Mouse (Mus musculus): ENCODE results near the gene Plxnb1. TPM values are rescaled to one million over a fixed set of nuclear protein-coding genes. Genes with fewer than 3 reads are reported as not detected.

Plxnb1 gene
- polyA plus RNA-seq, 1 experiment from 2014 or later = 15.8 TPM

- no peak overlapping the region for H3K4me2 ChIP-seq (replicated peaks; ENCODE audit: low read depth, low read length)
- no peak overlapping the region for H3K27ac ChIP-seq (ENCODE audit: low read length)
- H3K4me1 ChIP-seq (ENCODE audit: control insufficient read depth, insufficient read depth, low read length) = no peaks in the 10 kb centered on the region
- H3K9me3 ChIP-seq (ENCODE audit: control insufficient read depth, low read depth, low read length) = no peaks in the 10 kb centered on the region
- WGBS = 90% methylated on average over 9 of the region's 9 CpGs
- no peak overlapping the region for H3K4me3 ChIP-seq (ENCODE audit: low read depth, low read length)
- H3K9ac ChIP-seq (replicated peaks; ENCODE audit: low read depth, low read length) = no peak overlapping the region
- peaks cover 82% of the 10 kb centered on the region for H3K36me3 ChIP-seq (ENCODE audit: control insufficient read depth, insufficient read depth, low read length)
- H3K27me3 ChIP-seq (ENCODE audit: control insufficient read depth, insufficient read depth, low read length) = no peaks in the 10 kb centered on the region
- ATAC-seq (ENCODE audit: insufficient number of reproducible peaks, insufficient read depth, low FRiP score, low read depth) = no peak
These were observed 16.4 kb downstream of the Plxnb1 start for GRCm38 (mm10) chr9:109111591-109111990.

GRCm38 (mm10) chr9:109113331-109113730 is 18.1 kb downstream of the Plxnb1 start:
- Histone ChIP-seq H3K9ac (replicated peaks; ENCODE audit: low read depth, low read length) (no peak overlapping the region), H3K4me3 (ENCODE audit: low read depth, low read length) (no peak overlapping the region), H3K4me2 (replicated peaks; ENCODE audit: low read depth, low read length) (no peak overlapping the region), H3K36me3 (ENCODE audit: control insufficient read depth, insufficient read depth, low read length) (peaks cover 89% of the 10 kb centered on the region), H3K27ac (ENCODE audit: low read length) (no peak overlapping the region), H3K27me3 (ENCODE audit: control insufficient read depth, insufficient read depth, low read length) (no peaks in the 10 kb centered on the region), H3K4me1 (ENCODE audit: control insufficient read depth, insufficient read depth, low read length) (no peaks in the 10 kb centered on the region), H3K9me3 (ENCODE audit: control insufficient read depth, low read depth, low read length) (no peaks in the 10 kb centered on the region)
- ATAC-seq (ENCODE audit: insufficient number of reproducible peaks, insufficient read depth, low FRiP score, low read depth) = no peak
- WGBS = 89% methylated on average over 8 of the region's 8 CpGs

DNA sequence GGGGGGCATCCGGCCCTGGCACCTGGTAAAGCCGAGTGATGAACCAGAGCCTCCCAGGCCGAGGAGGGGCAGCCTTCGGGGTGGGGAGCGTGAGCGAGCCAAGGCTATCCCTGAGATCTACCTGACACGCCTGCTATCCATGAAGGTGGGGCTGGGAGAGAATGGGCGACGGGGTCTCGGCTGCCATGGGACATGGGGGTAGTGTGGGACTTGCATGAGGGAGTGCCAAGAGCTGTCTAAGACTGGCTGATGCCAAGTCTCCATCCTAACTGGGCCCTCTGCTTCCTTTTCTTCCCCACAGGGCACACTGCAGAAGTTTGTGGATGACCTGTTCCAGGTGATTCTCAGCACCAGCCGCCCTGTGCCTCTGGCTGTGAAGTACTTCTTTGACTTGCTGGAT is 19.1 kb downstream of the Plxnb1 start:
- Histone ChIP-seq H3K4me3 (ENCODE audit: low read depth, low read length) (no peak overlapping the region), H3K9me3 (ENCODE audit: control insufficient read depth, low read depth, low read length) (no peaks in the 10 kb centered on the region), H3K36me3 (ENCODE audit: control insufficient read depth, insufficient read depth, low read length) (peaks cover 84% of the 10 kb centered on the region), H3K4me1 (ENCODE audit: control insufficient read depth, insufficient read depth, low read length) (no peaks in the 10 kb centered on the region), H3K4me2 (replicated peaks; ENCODE audit: low read depth, low read length) (no peak overlapping the region), H3K9ac (replicated peaks; ENCODE audit: low read depth, low read length) (no peak overlapping the region), H3K27me3 (ENCODE audit: control insufficient read depth, insufficient read depth, low read length) (no peaks in the 10 kb centered on the region), H3K27ac (ENCODE audit: low read length) (no peak overlapping the region)
- WGBS = 94% methylated on average over 11 of the region's 11 CpGs
- no peak for ATAC-seq (ENCODE audit: insufficient number of reproducible peaks, insufficient read depth, low FRiP score, low read depth)

DNA sequence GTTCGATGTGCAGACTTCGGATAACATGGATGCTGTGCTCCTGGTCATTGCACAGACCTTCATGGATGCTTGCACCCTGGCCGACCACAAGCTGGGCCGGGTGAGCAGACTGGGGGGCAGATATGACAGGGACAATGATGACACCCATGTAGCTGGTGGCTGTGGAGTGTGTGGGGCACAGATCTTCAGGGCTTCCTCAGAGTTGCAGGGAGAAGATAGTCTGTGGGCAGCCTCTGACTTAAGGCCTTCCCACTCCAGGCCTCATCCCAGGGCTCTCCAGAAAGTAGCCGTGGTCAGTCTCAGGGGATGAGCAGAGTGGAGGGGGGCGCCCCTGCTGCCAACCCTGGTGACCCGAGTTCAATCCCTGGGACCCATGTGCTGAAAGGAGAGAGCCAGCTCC is 19.7 kb downstream of the Plxnb1 start:
- H3K36me3 ChIP-seq (ENCODE audit: control insufficient read depth, insufficient read depth, low read length) = peaks cover 81% of the 10 kb centered on the region

DNA sequence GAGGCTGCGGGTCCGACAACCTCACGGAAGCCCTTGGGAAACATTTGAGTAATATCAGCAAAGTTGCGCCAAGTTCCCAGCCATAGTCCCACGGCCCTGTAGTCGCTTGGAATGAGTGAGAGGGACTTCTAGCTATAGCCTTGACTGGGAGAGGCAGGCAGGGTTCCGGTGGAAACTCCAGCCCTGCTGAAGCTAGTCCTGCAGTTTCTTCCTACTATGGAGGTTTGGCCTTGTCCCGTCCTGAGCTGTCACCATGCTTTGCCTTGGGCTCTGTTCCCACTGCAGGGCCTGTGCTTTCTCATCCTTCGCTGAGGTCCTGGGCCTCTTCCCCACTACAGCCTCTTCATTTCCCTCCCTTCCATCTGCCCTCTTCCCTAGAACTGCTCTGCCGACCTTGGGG is 21.0 kb downstream of the Plxnb1 start:
- Histone ChIP-seq H3K27ac (ENCODE audit: low read length) (no peak overlapping the region), H3K36me3 (ENCODE audit: control insufficient read depth, insufficient read depth, low read length) (peaks cover 71% of the 10 kb centered on the region), H3K9ac (replicated peaks; ENCODE audit: low read depth, low read length) (no peak overlapping the region), H3K4me1 (ENCODE audit: control insufficient read depth, insufficient read depth, low read length) (no peaks in the 10 kb centered on the region), H3K4me2 (replicated peaks; ENCODE audit: low read depth, low read length) (no peak overlapping the region), H3K4me3 (ENCODE audit: low read depth, low read length) (no peak overlapping the region), H3K27me3 (ENCODE audit: control insufficient read depth, insufficient read depth, low read length) (no peaks in the 10 kb centered on the region), H3K9me3 (ENCODE audit: control insufficient read depth, low read depth, low read length) (no peaks in the 10 kb centered on the region)
- ATAC-seq (ENCODE audit: insufficient number of reproducible peaks, insufficient read depth, low FRiP score, low read depth) = no peak
- 90% methylated on average over 10 of the region's 10 CpGs for WGBS

More for the DNA sequence above, 19.7 kb downstream of the Plxnb1 start:
- WGBS = 84% methylated on average over 7 of the region's 7 CpGs
- Histone ChIP-seq H3K4me2 (replicated peaks; ENCODE audit: low read depth, low read length) (no peak overlapping the region), H3K4me3 (ENCODE audit: low read depth, low read length) (no peak overlapping the region), H3K27me3 (ENCODE audit: control insufficient read depth, insufficient read depth, low read length) (no peaks in the 10 kb centered on the region), H3K27ac (ENCODE audit: low read length) (no peak overlapping the region), H3K9me3 (ENCODE audit: control insufficient read depth, low read depth, low read length) (no peaks in the 10 kb centered on the region), H3K4me1 (ENCODE audit: control insufficient read depth, insufficient read depth, low read length) (no peaks in the 10 kb centered on the region), H3K9ac (replicated peaks; ENCODE audit: low read depth, low read length) (no peak overlapping the region)
- ATAC-seq (ENCODE audit: insufficient number of reproducible peaks, insufficient read depth, low FRiP score, low read depth) = no peak

- no peaks in the 10 kb centered on the region for H3K4me1 ChIP-seq (ENCODE audit: control insufficient read depth, insufficient read depth, low read length)
- 90% methylated on average over 4 of the region's 4 CpGs for WGBS
- H3K4me2 ChIP-seq (replicated peaks; ENCODE audit: low read depth, low read length) = no peak overlapping the region
- ATAC-seq (ENCODE audit: insufficient number of reproducible peaks, insufficient read depth, low FRiP score, low read depth) = no peak
- H3K9me3 ChIP-seq (ENCODE audit: control insufficient read depth, low read depth, low read length) = no peaks in the 10 kb centered on the region
- H3K36me3 ChIP-seq (ENCODE audit: control insufficient read depth, insufficient read depth, low read length) = peaks cover 52% of the 10 kb centered on the region
- no peak overlapping the region for H3K9ac ChIP-seq (replicated peaks; ENCODE audit: low read depth, low read length)
- H3K27ac ChIP-seq (ENCODE audit: low read length) = no peak overlapping the region
- H3K27me3 ChIP-seq (ENCODE audit: control insufficient read depth, insufficient read depth, low read length) = no peaks in the 10 kb centered on the region
- H3K4me3 ChIP-seq (ENCODE audit: low read depth, low read length) = no peak overlapping the region
These were observed 22.9 kb downstream of the Plxnb1 start for GRCm38 (mm10) chr9:109118106-109118505.

DNA sequence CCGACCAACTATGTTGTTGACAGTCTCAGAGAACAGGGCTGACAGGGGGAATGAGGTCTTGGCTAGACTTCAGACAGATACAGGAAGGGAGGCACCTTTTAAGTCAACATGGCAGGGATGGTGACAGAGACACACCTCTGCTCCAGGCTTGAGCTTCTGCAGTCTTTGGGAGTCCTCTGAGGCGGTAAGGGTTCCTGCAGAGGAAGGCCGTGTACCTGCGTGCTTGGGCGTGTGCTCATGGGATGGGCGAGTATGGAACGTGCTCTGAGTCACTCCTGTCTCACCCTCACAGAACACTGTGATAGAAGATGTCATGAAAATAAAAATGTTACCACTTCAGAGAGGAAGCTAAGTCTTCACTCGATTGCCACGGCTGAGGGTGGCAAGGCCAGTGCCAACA is 24.4 kb downstream of the Plxnb1 start:
- H3K36me3 ChIP-seq (ENCODE audit: control insufficient read depth, insufficient read depth, low read length) = peaks cover 39% of the 10 kb centered on the region
- no peaks in the 10 kb centered on the region for H3K27me3 ChIP-seq (ENCODE audit: control insufficient read depth, insufficient read depth, low read length)
- no peak overlapping the region for H3K27ac ChIP-seq (ENCODE audit: low read length)
- no peaks in the 10 kb centered on the region for H3K9me3 ChIP-seq (ENCODE audit: control insufficient read depth, low read depth, low read length)
- H3K9ac ChIP-seq (replicated peaks; ENCODE audit: low read depth, low read length) = no peak overlapping the region
- ATAC-seq (ENCODE audit: insufficient number of reproducible peaks, insufficient read depth, low FRiP score, low read depth) = 0 out of 2 replicates have a peak, but pooled peaks have one; percentile 42
- no peaks in the 10 kb centered on the region for H3K4me1 ChIP-seq (ENCODE audit: control insufficient read depth, insufficient read depth, low read length)
- no peak overlapping the region for H3K4me3 ChIP-seq (ENCODE audit: low read depth, low read length)
- 86% methylated on average over 9 of the region's 9 CpGs for WGBS
- no peak overlapping the region for H3K4me2 ChIP-seq (replicated peaks; ENCODE audit: low read depth, low read length)

DNA sequence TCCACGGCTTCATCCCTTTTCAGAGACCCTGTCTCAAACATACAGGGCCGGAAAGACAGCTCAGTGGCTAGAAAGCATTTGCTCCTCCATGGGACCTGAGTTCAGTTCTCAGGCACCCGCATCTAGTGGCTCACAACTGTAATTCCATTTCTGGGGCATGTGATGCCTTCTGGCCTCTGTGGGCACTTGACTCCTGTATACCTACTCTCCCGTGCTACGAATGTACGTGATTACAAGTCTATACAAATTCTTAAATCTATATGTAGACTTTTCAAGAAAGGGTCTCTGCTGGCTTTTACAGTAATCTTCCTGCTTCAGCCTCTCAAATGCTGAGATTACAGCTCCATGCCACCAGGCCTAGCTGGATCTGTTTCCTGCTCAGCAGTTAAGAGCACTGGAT is 25.8 kb downstream of the Plxnb1 start:
- H3K36me3 ChIP-seq (ENCODE audit: control insufficient read depth, insufficient read depth, low read length) = peaks cover 25% of the 10 kb centered on the region
- H3K9me3 ChIP-seq (ENCODE audit: control insufficient read depth, low read depth, low read length) = no peaks in the 10 kb centered on the region
- no peak for ATAC-seq (ENCODE audit: insufficient number of reproducible peaks, insufficient read depth, low FRiP score, low read depth)
- no peak overlapping the region for H3K9ac ChIP-seq (replicated peaks; ENCODE audit: low read depth, low read length)
- no peak overlapping the region for H3K27ac ChIP-seq (ENCODE audit: low read length)
- H3K27me3 ChIP-seq (ENCODE audit: control insufficient read depth, insufficient read depth, low read length) = no peaks in the 10 kb centered on the region
- H3K4me2 ChIP-seq (replicated peaks; ENCODE audit: low read depth, low read length) = no peak overlapping the region
- 83% methylated on average over 6 of the region's 6 CpGs for WGBS
- H3K4me1 ChIP-seq (ENCODE audit: control insufficient read depth, insufficient read depth, low read length) = no peaks in the 10 kb centered on the region
- H3K4me3 ChIP-seq (ENCODE audit: low read depth, low read length) = no peak overlapping the region

GRCm38 (mm10) chr9:109122553-109123085 is 27.4 kb downstream of the Plxnb1 start:
- no peak overlapping the region for H3K27ac ChIP-seq (ENCODE audit: low read length)

More at GRCm38 (mm10) chr9:109122553-109123085, 27.4 kb downstream of the Plxnb1 start:
- no peak overlapping the region for H3K9ac ChIP-seq (replicated peaks; ENCODE audit: low read depth, low read length)
- 46% methylated on average over 2 of the region's 2 CpGs for WGBS
- peaks cover 9% of the 10 kb centered on the region for H3K36me3 ChIP-seq (ENCODE audit: control insufficient read depth, insufficient read depth, low read length)
- H3K4me2 ChIP-seq (replicated peaks; ENCODE audit: low read depth, low read length) = no peak overlapping the region
- no peak for ATAC-seq (ENCODE audit: insufficient number of reproducible peaks, insufficient read depth, low FRiP score, low read depth)
- H3K27me3 ChIP-seq (ENCODE audit: control insufficient read depth, insufficient read depth, low read length) = no peaks in the 10 kb centered on the region
- no peaks in the 10 kb centered on the region for H3K9me3 ChIP-seq (ENCODE audit: control insufficient read depth, low read depth, low read length)
- H3K4me3 ChIP-seq (ENCODE audit: low read depth, low read length) = no peak overlapping the region
- H3K4me1 ChIP-seq (ENCODE audit: control insufficient read depth, insufficient read depth, low read length) = no peaks in the 10 kb centered on the region

Data from stomach, embryonic 14.5 days (tissue).